Mouse (Mus musculus): ENCODE results near the gene Mdk. TPM values are rescaled to one million over a fixed set of nuclear protein-coding genes. Genes with fewer than 3 reads are reported as not detected.

Mdk gene
- total RNA-seq, 2 experiments from 2014 or later: 30.8 to 36.7 TPM

GRCm38 (mm10) chr2:91913328-91914110, 18.6 kb downstream of the Mdk start:
- no peak for DNase-seq

GRCm38 (mm10) chr2:91912616-91913015, 19.5 kb downstream of the Mdk start:
- DNase-seq: no peak

- peak; percentile 72 for DNase-seq
Measured at GRCm38 (mm10) chr2:91906141-91906540, 26.0 kb downstream of the Mdk start.

- DNase-seq: no peak
Measured at GRCm38 (mm10) chr2:91904618-91905307, 27.3 kb downstream of the Mdk start.

- no peak for DNase-seq
Measured at GRCm38 (mm10) chr2:91903171-91903925, 28.7 kb downstream of the Mdk start.

GRCm38 (mm10) chr2:91902336-91902735, 29.8 kb downstream of the Mdk start:
- no peak for DNase-seq

GRCm38 (mm10) chr2:91900431-91900830, 31.7 kb downstream of the Mdk start:
- DNase-seq: no peak

GRCm38 (mm10) chr2:91899141-91899540, 33.0 kb downstream of the Mdk start:
- DNase-seq: no peak

GRCm38 (mm10) chr2:91897968-91898367, 34.1 kb downstream of the Mdk start:
- no peak for DNase-seq

GRCm38 (mm10) chr2:91895401-91895800, 36.7 kb downstream of the Mdk start:
- DNase-seq: no peak

- no peak for DNase-seq
Measured at GRCm38 (mm10) chr2:91894716-91895115, 37.4 kb downstream of the Mdk start.

GRCm38 (mm10) chr2:91884616-91885015, 47.5 kb downstream of the Mdk start:
- DNase-seq: no peak

GRCm38 (mm10) chr2:91883961-91884360, 48.1 kb downstream of the Mdk start:
- DNase-seq: no peak

Small RNA genes within 50 kb of the gene (microRNA-seq; reads per million reads assigned to microRNA genes)
- gene Mir6999: not detected

Other genes starting within 250 kb of the Mdk start
- gene Atg13, start 221.7 kb downstream of the Mdk start, total RNA-seq (2021): 10 to 100 TPM; 41.3 to 42.0 TPM
- gene Harbi1, start 221.4 kb downstream of the Mdk start, total RNA-seq (2021): 1 to 10 TPM; 7.3 to 9.8 TPM
- 10 to 100 TPM; 24.4 to 30.9 TPM for gene Ambra1, start 202.2 kb downstream of the Mdk start, total RNA-seq (2021)
- gene Chrm4, start 5.0 kb downstream of the Mdk start, total RNA-seq (2021): under 1 TPM; 0.18 to 0.27 TPM
- gene Gm9821, start 13.4 kb upstream of the Mdk start, total RNA-seq (2021): not detected
- gene Dgkz, start 43.6 kb upstream of the Mdk start, total RNA-seq (2021): 10 to 100 TPM; 64.4 to 72.1 TPM
- 10 to 100 TPM; 11.7 to 16.7 TPM for gene Creb3l1, start 92.2 kb upstream of the Mdk start, total RNA-seq (2021)
- gene Phf21a, start 160.8 kb upstream of the Mdk start, total RNA-seq (2021): 10 to 100 TPM; 54.6 to 82.5 TPM

Data from adrenal gland, postnatal 10 days (tissue).